Mouse (Mus musculus): ENCODE results near the gene Hps4. TPM values are rescaled to one million over a fixed set of nuclear protein-coding genes. Genes with fewer than 3 reads are reported as not detected.
"Not testable (repeated sequence)": the region's sequence is repeated elsewhere in the genome, so short reads cannot be mapped to it uniquely, and the experiment has no call there.

Hps4 gene
- polyA plus RNA-seq, 1 experiment, result 34.0 TPM

DNA sequence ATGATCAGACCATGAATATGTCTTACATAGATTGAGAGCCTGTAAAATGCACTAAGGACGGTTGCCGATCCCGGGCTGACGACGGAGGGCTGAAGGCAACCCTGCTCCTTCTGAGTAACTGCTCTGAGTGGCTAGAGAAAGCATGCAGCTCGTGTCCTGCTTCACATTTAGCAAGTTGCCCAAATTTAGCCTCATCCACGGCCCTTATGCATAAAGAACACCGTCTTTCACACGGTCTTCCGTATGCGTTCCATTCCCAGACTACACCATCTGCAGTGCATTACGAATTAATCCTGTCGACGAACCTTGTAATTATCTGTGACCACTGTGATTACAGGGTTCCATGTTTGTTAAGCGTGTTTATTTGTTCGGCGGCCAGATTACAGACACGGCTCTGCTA lies 53.2 kb downstream of the Hps4 start:
- no peak for DNase-seq (ENCODE audit: low read depth)

DNA sequence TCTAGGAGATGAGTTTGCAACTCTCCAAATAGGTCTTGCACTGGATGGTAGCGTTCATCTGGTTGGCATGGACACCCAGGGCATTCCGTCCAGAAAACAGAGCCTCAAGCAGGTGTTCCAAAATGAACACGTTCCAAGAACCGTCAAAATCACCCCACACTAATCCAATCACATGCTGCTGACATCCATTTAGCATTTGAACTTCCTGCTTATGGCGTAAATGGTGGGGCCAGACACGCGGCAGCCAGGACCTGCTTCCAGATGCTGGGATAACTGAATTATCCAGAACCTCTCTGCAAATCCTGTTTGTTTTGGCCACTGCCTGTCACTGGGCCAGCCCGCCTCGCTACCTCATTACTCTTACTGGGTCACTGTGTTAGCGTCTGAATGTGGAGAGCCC lies 56.4 kb downstream of the Hps4 start:
- no peak for DNase-seq (ENCODE audit: low read depth)

- DNase-seq (ENCODE audit: low read depth), result no peak
Measured at GRCm38 (mm10) chr5:112402437-112402836, 59.6 kb downstream of the Hps4 start.

DNA sequence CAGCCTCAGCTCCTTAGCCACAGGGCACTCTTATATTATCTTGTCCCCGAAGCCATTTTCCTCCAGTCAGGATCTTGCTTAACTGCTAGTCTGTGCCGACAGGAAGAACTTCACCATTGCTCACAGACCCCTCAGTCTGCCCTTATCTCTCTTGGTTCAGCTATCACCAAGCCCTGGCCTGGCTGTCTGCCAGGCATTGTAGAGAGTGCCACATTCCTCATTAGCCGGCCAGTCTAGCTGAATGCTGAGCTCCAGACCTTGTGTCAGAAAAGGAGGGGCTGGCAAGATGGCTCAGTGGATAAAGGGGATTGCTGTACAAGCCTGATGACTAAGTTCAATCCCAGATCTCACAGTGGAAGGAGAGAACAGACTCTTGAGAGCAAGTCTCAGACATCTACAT lies 63.1 kb downstream of the Hps4 start:
- no peak for DNase-seq (ENCODE audit: low read depth)

GRCm38 (mm10) chr5:112409274-112409673 lies 66.4 kb downstream of the Hps4 start:
- DNase-seq (ENCODE audit: low read depth), result no peak

GRCm38 (mm10) chr5:112411072-112411471 lies 68.2 kb downstream of the Hps4 start:
- no peak for DNase-seq (ENCODE audit: low read depth)

GRCm38 (mm10) chr5:112411514-112412335 lies 68.8 kb downstream of the Hps4 start:
- no peak for DNase-seq (ENCODE audit: low read depth)

DNA sequence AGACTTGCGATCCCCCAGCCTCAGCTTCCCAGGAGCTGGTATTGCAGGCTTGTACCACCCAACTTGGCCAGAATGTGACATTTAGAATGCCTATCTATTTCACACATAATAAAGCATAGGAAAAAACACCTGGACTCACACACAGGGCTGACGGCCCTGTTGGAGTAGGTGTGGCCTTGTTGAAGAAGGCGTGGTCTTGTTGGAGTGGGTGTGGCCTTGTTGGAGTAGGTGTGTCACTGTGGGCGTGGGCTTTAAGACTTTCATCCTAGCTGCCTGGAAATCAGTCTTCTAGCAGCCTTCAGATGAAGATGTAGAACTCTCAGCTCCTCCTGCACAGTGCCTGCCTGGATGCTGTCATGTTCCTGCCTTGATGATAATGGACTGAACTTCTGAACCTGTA lies 69.9 kb downstream of the Hps4 start:
- DNase-seq (ENCODE audit: low read depth), result not testable (repeated sequence)

DNA sequence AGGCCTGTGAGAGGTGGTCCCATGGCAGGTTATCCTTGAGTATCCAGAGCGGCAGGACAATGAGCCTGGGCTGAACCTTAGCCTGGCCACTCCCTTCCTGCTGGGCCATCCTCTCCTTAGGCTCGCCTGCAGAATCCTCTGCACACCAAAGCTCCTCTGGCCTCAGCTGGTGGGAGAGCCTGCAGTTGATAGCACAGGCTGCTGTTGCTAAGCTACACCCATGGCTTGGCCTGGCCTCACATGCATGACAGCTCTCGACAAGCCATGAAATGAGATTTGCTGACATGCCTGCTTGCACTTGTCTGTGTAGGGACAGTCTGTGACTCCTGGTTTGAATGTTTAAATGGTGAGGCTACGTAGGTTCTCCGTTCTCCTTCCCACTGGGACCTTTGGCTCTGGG lies 73.8 kb downstream of the Hps4 start:
- DNase-seq (ENCODE audit: low read depth), result no peak

GRCm38 (mm10) chr5:112418023-112418422 lies 75.1 kb downstream of the Hps4 start:
- no peak for DNase-seq (ENCODE audit: low read depth)

- DNase-seq (ENCODE audit: low read depth), result no peak
Measured at GRCm38 (mm10) chr5:112419535-112419934, 76.7 kb downstream of the Hps4 start.

- DNase-seq (ENCODE audit: low read depth), result no peak
Measured at GRCm38 (mm10) chr5:112426635-112427034, 83.8 kb downstream of the Hps4 start.

DNA sequence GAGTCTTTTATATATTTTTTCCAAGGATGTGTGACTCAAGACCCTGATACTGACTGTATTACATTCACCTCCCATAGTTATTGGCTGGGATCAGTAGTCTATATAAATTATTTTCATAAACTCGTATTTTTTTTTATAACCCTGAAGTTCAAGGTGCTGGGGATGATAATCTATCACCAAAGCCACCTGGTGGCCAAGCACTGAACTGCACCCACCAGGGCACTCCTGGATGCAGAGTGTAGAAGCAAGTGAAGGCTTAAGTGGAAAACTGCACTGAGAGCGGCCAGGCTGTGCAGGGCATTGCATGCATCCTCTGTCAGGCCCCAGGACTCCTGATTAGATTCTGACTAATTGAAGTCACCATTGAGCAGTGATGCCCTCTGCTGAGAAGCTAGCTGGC lies 84.4 kb downstream of the Hps4 start:
- no peak for DNase-seq (ENCODE audit: low read depth)

Other genes starting within 250 kb of the Hps4 start
- gene Cryba4, start 90.6 kb upstream of the Hps4 start, polyA plus RNA-seq (2012; rRNA removed), result 309 and 372 TPM in 2 replicates
- gene Crybb1, start 87.3 kb upstream of the Hps4 start, polyA plus RNA-seq (2012; rRNA removed), result 7.3 and 7.7 TPM in 2 replicates
- gene Tpst2, start 66.4 kb upstream of the Hps4 start, polyA plus RNA-seq (2012; rRNA removed), result 243 and 387 TPM in 2 replicates
- gene Tfip11, start 16.7 kb upstream of the Hps4 start, polyA plus RNA-seq (2012; rRNA removed), result 28.0 and 29.1 TPM in 2 replicates
- 35.1 and 45.8 TPM in 2 replicates for gene Srrd, start within 50 bp of the Hps4 start, polyA plus RNA-seq (2012; rRNA removed)
- 0.05 TPM in 1 of 2 replicates, not detected in the other for gene Gm6583, start 12.9 kb downstream of the Hps4 start, polyA plus RNA-seq (2012; rRNA removed)
- gene Asphd2, start 51.8 kb downstream of the Hps4 start, polyA plus RNA-seq (2012; rRNA removed), result 0.82 and 0.91 TPM in 2 replicates
- gene Gm6588, start 106.3 kb downstream of the Hps4 start, polyA plus RNA-seq (2012; rRNA removed), result 0.04 and 0.06 TPM in 2 replicates
- 2.4 and 2.6 TPM in 2 replicates for gene Sez6l, start 234.1 kb downstream of the Hps4 start, polyA plus RNA-seq (2012; rRNA removed)